Mouse (Mus musculus) ES-Bruce4 (cell line): ENCODE measurements around the gene 6030458C11Rik.

ENCODE experiments used
- CTCF ChIP-seq: IDR thresholded peaks from one replicate; pipeline ENCODE4 v1.8.1; 2011; ENCODE audit warnings: low read depth, low read length
- EP300 ChIP-seq: IDR thresholded peaks from 2 replicates; pipeline ENCODE4 v1.6.1; 2011; ENCODE audit warnings: low read depth, low read length; ENCODE audit not compliant: insufficient read depth
- POLR2A ChIP-seq: IDR thresholded peaks from one replicate; pipeline ENCODE4 v1.8.1; 2011; ENCODE audit warnings: low read length; ENCODE audit not compliant: insufficient read depth

DNA sequence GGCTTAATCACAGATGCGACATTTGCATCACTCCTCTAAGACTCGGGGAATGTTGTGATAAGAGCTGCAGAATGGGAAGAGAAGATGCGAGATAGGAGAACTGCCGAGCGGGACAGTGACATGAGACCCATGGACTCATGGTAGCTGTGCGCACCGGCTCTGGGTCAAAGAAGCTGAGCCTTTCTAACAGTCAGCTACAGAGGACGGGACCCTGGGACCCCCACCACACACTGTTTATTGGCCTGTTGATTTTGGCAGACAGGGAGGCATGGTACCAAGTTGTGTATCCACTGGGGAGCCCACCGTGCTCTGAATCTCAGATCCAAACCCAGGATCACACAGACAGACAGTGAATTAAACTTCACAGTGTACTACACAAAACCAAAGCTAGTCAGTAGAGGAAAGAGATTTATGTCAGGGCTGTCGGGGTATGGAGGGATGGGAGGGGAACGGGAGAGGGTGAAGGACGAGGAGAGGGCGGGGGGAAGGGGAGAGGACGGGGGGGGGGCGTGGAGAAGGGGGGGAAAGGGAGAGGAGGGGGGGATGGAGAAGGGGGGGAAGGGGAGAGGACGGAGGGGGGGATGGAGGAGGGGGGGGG is 42.6 kb downstream of the 6030458C11Rik start:
- TF ChIP-seq CTCF, result no peak
- TF ChIP-seq EP300, result no peak
- TF ChIP-seq POLR2A, result no peak
